Mouse (Mus musculus) thymus, postnatal 36 days (tissue): Measurements from ENCODE around the gene Rgs7.

Experiments used
- DNase-seq, 2 experiments: peaks; one replicate each; pipeline ENCODE4 v3.0.0; 2022; ENCODE audit warnings: mixed read lengths in 2 of 2

Rgs7 gene

DNA sequence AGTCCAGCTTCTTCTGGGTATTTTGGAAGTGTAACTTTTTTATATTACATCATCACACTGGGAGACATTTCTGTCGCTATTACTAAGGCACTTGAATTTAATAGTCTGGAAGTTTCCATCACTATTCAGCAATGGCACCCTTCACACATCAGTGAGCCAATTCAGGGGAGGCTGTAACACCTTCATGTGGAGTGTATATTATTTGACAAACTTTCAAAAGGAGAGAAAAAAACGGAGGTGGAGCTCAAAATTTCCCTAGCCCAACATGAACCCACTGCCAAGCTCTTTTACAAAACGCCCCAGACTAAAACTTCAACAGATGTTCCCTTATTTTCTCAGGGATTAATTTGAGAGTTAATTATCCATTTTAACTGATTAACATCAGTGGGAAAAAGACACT, 191.9 kb downstream of the Rgs7 start:
- no peak for DNase-seq

DNA sequence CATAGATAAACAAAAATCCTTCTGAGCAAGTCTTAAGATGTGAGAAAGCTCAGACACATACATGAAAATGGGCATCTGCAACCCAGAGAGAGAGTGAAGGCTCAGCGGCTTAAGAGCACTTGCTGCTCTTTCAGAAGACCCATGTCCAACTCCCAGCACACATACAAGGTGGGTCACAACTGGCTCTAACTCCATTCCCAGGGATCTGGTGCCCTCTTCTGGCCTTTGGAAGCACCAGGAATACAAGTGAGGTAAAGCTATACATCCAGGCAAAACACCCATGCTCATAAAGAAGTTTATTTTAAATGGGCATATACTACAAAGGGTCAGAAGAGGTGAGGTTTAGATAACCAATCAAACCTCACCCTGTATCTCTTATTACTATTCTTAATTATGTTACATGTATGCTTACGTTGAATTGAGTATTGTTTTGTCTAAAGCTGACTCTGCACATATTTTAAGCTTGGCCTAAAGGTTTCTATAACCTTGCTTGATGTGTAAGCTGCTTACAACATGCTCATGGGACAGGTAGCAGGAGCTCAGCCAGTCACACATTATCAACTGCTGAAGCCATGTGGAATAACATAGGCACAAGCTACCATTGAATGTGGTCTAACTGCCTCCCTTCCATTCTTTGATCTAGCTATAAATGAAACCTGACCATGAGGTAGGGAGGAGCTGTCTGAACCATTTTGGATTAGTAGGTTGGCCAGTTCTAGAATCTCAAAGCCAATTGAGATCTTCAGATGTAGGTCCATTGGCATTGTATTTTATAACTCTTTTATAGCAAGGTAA, 192.5 kb downstream of the Rgs7 start:
- no peak for DNase-seq

DNA sequence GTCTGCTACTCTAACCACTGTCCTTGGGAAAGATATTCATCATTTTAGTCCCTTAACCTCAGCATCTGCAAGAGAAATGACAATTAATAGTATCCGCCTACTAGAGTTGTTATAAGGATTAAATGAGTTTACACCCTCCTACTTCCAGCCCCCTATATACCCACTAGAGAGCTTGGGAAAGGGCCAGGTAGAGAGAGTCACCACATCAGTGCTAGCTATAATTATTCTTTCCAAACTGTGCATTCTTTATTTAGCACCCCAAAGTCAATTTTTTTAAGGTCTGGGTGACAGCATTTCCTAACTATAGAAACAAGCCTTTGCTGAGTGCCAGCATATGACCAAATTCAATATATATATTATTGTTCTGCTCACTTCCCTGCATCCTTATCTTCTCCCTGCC, 195.4 kb downstream of the Rgs7 start:
- no peak for DNase-seq

DNA sequence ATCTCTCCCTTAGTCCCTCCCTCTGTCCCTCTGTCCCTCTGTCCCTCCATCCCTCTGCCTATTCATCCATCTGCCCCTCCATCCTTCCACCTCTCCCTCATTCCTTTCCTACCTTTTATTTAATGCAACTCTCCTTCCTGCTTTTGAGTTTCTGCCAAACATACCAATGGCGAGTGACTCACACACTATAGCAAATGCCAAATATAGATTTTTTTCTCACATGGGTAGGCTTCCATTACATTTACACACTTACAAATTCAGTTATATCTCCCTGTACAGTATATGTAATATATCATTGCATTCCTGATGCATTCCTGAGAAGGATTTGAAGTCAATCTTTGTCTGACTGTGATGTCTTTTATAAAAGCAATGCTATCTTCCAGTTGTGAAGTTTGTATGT, 202.2 kb downstream of the Rgs7 start:
- no peak for DNase-seq

DNA sequence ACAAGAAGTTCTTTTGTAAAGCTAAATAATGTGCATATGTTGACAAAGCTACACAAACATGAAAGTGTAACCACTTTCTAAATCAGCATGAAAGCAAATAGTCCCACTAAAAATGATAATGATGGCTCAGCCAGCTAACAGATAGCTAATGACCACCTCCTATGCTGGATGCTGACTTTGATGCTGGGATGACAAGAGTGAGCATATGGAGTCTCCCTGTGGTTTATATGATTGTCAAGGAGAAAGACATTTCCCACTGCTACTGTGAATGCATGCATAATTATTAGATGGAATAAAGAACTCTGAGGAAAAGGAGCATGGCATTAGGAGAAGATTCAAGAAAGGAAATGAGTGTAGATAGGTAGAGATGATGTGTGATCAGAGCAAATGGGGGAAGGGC, 230.0 kb downstream of the Rgs7 start:
- DNase-seq, result no peak

DNA sequence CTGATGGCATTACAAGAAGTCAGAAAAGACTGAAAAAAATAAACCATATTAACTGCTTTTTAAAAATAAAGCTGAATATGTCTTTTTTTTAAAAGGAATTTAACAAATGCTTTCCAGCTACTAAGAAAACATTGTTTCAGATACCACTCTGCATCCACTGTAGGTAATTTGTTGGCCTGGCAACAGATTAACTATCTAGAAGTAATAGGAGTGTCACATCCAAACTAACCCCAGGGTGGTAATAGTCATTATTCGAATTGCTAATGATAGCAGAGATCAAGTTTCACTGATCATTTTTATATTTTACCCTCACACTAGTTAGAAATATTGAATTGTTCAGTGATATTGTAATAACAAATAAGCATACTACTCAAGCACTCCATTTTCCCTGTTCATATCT, 232.9 kb downstream of the Rgs7 start:
- DNase-seq, result no peak

DNA sequence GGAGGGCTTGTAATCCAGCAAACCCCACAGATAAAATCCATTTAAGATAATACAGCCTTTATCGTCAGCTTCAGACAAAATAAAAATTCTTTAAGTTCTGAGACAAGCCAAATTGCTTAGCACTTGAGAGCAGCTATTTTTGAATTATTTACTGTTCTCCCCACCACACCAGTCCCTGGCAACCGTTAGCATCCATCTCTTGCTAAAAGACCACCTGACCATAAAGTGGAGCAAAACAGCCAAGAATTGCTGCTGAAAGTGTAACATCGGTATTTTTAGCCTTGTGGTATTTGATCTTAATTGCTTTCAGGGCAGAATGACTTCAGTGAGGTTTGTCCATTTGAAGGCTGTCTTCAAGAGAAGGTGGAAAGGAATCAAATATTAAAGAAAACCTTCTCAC, 237.1 kb downstream of the Rgs7 start:
- DNase-seq, result no peak

DNA sequence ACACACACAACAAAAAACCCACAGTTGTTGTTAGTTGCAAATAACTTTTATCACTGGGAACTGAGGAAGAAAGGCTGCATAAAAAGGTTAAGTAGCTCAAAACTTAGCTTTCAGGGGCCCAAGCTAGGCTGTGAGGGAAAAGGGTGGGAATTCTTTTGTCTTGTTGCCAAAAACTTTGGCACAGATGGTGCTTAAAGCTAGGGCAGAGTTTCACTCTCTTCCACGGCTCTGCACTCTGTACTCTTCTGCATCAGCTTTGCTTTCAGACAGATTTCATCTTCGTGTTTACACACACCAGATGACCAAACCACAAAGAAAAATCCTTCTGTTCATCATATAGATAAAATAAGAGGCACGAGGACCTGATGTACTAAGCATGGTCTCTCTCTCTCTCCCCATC, 237.6 kb downstream of the Rgs7 start:
- DNase-seq, result no peak

DNA sequence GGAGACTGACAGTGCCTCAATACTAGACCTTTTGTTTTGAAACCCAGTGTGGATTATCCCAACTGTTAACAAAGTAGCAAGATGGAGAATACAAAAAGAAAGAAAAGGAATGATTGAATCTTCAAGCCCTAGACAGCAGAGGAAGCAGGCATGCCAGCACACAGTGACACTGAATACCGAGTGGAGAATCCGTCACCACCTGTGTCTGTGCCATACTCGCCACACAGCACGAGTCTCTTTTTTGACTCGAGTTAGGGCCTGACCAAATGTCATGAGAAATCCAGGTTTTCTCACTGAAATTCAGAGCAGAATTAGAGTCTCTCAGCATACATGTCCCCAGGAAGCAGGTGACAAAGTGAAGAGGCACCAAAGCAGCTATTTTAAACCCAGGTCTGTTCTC, 250.2 kb downstream of the Rgs7 start:
- no peak for DNase-seq

DNA sequence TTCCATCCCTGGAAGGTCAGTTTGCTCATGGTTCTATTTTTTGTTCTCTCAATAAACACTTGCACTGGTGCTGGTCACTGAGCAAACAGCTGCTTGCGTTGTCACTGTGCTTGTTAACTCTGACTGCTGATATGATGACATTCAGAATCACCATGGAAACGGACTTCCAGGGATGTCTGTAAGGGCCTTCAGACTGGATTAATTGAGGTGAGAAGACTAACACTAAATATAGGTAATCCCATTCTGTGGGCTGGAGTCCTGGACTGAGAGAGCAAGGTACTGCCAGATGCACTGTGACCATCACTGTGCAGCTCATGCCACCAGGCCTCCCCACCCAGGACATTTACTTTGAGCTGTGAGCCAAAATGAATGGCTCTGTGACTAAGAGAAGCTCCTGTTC, 252.2 kb downstream of the Rgs7 start:
- DNase-seq, result no peak

DNA sequence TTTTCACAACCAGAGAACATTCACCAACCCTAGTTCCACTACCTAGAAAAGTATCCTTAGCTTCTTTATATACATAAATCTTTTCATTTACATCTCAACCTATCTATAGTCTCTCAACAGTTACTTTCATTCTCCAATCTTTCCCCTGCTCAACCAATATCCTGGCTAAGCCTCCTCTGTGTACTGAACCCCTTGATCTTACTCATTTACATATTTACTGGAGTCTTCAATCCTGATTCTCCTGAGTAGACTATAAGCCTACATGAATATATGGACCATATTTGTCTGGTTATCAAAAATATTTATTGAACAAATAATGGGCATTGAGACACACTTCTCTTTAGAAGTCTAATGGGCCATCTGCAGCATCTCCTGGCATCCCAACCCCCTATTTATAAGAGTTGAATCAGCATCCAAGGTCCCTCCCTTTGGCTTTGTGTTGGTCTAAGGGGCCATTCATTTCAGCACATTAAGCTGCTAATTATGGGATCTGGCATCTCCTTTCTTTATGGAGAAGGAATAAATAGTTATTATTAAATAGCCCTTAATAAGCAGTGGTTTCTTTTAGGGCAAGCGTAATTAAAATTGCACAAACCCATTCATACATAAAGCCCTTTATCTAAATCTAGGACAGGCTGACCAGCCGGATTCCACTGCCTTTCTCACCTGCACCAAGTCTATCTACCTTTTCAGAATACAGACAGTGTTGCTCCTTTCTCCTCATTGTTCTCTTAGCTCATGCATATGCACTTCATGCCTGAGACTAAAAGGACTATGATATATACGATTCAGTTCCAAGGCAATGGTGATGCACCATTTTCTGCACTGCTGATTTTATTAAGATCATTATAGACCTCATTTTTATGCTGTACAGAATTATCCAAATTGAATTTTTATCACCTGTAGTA, 270.5 kb downstream of the Rgs7 start:
- no peak for DNase-seq

DNA sequence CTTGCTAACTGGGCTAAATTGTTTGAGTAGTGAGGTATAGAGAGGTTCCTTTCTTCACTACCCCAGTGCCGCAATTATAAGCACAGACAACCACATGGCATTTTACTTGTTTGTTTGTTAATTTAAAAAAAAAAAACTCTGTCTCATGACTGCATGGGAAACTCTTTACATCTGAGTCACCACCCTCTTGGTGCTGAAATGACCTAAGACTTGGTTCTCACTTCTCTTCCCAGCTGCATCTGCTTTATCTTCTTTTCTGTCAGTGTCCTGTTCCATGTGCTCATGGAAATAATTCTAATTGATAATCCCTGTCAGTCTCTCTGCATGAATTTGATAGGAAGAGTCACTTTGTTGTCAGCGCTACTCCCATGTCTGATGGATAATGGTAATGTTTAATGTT, 272.7 kb downstream of the Rgs7 start:
- no peak for DNase-seq

DNA sequence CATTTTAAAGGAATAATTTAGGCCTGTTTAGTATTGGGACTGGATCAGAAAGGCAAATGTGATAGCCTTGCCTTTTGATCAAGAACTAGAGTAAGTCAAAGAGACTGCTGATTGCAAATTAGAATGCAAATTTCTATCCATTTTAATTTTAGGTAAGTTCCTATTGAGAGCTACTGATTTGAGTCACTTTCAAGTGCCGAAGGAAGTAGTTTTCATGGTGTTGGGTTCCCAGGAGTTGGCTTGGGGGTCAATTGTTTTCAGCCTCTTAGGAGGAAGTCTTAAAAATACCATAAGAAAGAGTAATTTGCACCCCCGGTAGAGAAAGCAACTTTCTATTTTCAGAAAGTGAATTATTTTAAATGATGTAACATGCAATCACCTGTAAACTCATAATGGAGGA, 285.3 kb downstream of the Rgs7 start:
- DNase-seq, result no peak

DNA sequence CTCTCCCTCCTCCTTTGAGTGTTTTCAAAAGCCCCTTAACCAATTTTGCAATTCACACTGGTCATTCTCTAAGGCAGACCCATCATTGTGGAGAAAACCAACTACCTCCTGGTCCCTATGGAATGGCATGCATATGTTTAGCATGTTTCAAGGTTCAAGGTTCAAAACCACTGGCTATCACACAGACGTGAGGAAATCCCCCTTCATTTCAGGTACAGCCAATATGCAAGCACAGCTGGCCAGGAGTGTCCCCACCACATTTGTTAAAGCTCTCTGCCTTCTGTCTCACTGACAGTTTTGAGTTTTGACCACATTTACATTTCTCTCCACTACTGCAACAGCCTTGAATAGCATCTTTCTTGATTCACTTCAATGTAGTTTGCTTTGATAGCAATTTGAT, 286.7 kb downstream of the Rgs7 start:
- no peak for DNase-seq

DNA sequence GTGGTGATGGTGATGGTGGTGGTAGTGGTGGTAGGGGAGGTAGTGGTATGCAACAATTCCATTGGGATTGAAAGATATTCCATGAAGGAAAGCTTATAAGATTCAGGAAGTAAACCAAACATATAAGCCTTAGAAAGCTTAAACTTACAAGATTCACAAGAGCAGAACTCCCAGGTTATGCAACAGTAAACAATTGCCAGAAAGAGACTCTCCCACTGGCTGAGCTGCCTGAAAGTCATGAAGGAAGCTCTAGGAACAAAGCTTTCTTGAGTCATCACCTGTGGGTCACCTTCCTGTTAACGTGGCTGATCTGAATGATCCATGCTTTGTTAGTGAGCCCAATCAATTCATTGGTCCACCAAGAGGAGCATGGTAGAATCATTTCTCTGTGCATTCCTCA, 288.8 kb downstream of the Rgs7 start:
- DNase-seq, result no peak

DNA sequence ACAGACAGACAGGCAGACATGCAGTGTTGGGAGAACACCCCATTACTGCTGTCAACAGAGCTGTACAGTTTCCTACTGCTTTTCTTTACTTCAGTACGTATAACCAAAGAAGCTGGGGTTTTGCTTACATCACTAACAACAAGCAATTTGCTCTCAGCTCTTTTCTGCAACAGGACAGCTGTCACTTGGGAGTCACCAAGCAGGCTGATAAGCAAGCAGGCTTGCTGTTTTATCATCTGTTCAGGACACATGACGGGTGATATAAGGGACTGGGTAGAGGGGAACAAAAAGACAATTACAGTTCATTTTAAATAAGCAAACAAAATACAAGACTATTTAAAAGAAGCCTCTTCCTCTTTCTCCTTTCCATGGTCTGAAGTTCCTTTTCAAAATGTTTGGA, 289.4 kb downstream of the Rgs7 start:
- no peak for DNase-seq

DNA sequence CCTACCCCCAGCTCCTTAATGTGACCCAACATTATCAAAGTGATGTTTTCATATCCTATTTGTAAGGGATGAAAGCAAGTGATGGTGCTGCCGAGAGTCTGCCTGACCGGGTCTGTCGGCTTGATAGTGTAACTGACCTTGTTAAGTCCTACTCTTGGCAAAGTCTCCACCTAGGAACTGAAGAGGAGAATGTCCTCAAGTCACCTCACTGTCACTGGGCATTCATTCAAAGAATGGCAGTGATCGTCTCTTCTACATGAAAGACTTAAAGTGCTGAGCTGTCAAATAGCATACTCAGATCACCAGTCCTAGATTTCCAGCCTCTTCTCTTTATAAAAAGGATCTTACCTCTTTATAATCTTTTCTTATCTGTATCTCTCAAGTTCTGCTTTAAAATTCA, 293.4 kb downstream of the Rgs7 start:
- no peak for DNase-seq

DNA sequence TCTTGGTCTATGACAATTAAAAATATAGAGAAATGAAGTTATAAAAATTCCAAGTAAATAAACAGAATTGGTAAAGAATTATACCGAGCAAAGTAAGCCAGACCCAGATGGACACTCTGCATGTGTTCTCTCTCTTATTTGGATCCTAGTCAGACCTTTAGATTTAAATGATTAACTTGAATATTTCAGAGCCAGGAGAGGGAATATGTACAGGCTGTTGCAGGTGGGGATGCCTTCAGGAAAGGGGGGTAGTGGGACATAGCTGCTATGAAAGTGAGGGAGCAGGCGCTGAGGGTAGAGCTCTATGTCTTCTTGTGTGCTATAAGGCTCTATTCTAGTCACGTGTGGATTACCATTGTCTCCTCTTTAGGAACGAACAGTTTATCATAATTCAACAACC, 296.5 kb downstream of the Rgs7 start:
- no peak for DNase-seq

DNA sequence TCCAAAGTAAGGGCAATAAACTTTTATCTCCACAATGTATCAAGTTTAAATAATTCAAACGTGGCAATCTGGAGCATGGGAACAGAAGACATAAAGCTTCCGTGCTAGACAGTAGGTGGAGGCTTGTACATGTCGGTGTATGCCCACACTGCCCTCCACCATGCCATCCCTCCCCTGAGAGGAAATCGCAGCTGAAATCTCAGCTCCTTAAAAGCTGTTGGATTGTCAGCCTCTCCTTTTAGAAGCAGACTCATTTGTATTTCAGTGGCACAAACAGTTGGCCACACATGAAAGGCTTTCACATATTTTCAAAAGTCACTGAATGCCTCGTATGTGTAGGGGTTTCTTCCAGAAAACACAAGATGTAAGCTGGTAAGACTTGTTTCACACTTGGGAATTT, 304.1 kb downstream of the Rgs7 start:
- DNase-seq, result no peak

DNA sequence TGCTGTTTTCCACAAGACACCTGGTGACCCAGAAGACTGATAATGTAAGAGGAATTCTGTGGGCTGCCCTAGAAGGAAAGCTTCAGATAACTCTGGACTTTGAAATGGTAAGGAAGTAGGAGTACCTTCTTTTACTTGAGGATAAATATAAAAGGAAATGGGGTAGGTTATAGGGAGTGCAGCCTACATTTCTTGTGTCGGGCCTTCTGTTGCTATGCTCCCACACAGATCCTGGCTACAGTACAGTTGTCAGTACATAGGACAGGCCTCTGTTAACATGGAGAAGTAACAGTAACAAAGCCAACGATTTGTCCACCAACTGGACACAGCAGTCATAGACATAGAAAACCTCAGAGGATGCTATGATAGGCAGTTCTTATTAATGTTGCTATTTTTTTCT, 307.1 kb downstream of the Rgs7 start:
- no peak for DNase-seq

DNA sequence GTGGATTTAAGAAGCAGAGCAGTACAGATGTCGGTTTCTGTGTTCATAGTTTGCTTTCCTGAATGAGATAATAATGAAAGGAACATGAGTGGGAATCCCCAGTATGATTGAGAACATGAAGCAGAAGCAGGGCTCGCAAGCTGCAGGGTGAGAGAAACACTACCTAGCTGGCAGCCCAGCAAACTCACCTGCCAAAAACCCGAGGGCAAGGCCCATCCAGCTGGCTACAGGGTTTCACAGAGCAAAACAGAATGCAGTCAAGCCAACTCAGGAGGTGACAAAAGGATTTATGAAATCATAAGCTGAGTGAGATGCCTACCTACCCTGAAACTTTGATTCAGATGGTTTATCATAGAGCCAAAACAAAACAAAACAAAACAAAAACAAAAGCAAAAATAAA, 307.6 kb downstream of the Rgs7 start:
- no peak for DNase-seq

DNA sequence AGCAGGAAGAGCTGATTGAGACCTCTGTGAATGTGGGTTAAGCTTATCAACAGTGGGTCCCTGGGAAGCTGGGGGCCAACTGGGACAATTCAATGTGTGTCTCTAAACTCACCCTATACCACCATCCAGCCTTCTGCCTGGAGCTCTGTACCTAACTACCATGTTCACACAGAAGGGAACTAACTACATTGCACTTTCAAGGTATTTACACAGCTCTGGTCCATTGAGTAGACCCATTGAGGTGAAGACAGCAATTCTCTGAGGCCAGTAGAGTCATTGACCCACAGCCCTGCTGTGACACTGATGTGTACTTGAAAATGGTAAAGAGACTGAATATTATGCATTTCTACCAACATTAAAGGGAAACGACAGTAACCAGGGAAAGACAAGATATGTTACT, 313.6 kb downstream of the Rgs7 start:
- DNase-seq, result no peak

DNA sequence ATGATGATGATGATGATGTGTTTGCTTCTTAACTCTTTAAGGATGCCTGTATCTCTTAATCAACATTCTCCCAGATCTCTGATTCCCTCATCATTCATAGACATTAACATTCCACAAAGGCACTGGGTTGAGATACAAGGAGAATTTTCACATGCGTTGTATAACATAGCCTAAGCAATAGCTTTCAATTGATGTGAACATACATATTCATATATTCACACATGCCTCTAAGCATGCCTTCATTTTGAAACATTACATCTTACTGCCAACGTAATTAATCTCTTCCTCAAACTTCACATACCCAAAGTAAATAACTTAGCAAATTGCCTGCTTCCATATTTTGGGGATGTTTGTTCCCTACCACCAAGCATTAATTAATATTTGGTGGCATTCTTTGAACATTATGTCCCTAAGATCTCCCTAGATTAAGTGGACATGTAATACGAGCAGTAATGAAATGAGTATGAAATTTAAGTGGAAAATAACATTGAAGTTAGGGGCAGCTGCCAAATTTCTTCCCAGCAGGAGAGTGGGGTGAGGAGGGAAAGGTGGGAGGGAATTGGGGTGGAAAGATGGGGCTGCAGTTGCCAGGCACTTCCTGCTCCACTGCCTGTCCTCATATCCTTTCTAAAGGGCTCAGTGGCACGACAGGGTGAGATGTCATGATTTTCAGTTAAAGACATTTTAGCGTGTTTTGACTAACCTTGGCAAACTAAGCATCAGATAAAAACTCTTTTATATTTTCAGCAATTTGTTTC, 317.2 kb downstream of the Rgs7 start:
- DNase-seq, result no peak

DNA sequence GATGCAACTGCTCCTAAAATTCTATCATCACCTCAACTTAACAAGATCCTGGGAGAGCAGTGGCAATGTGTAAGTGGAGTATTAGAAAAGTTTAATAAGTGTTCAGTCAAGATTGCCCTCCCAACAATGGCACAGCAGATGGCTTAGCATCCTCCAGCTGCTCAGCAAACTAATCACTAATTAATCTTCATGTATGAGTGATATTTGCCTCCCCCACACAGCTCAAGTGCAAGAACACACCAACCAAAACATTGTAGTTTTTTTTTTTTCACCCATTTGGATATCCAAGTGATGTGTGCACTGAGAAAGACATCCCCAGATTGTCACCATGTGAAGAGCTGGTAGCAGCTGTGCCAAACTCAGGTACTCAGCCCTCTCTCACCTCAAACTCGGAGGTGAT, 336.8 kb downstream of the Rgs7 start:
- no peak for DNase-seq
